Mouse (Mus musculus) embryonic fibroblast, embryonic 13.5 days (primary cell): ENCODE data around the gene Nt5c.

Experiments used
- CTCF ChIP-seq: IDR thresholded peaks from 2 replicates; pipeline ENCODE4 v1.5.1; 2011; ENCODE audit warnings: mild to moderate bottlenecking, control low read depth, low read length, moderate library complexity, borderline replicate concordance; ENCODE audit not compliant: insufficient read depth
- POLR2A ChIP-seq: IDR thresholded peaks from 2 replicates; pipeline ENCODE4 v1.6.1; 2011; ENCODE audit warnings: low read depth, mild to moderate bottlenecking, control low read depth, low read length, moderate library complexity

DNA sequence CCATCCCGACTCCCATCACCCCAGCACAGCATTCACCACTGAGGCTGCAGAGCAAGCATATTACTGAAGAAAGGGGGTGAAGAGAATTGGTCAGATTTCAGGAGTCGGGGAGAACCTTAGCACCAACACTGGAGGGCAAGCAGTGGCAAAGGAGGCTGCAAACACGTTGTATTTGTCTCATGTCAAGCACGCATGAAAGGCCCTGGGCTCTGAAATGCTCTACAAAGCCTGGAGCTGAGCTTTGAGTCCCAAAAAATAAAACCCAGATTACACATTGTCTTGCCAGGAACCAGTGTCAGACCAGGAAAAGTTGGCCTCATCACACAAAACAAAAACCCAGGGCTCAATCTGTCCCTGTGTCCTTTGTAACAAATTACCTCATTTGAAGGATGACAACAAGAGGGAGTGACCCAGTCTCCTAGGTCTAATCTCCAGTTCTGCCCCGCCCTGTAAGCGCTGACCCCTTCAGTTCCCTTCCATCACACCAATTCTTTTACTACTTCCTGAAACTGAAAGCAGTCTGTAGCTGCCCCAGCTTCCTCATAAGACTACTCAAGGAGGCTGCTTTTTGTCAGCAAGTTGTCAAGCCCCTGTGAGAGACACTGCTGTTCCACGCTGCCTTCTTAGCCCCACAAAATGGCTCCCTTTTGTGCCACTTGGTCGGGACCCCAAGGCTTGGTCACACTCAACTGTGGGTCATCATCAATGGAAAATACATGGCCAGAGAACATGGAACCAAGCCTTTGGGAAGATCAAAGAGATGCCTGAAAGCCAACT is 20.9 kb upstream of the Nt5c start:
- TF ChIP-seq CTCF (no peak), POLR2A (no peak)
